29 mouse cellular contexts compared by ENCODE assay signal in genomic region chr6:45345396-45345795, GRCm38 (mm10).
DNase-seq lines count a peak whose midpoint lies in the region; ATAC-seq and TF ChIP-seq lines count a peak whose summit lies in the region.
"Had no signal": no experiment of that assay in that cellular context is flagged by ENCODE, and none has a peak within 500 bp of the region (broad histone marks: within the 10 kb centered on the region; RNA-seq: fewer than 3 reads in every experiment).

No protein-coding gene starts in this region.

- H3K4me2 ChIP-seq in kidney, embryonic 14.5 days (replicated peaks; ENCODE audit: low read depth, low read length) = no peak overlapping the region
- H3K4me2 ChIP-seq in kidney, postnatal 0 days (ENCODE audit: low read length) = no peak overlapping the region
- H3K4me2 ChIP-seq in midbrain, postnatal 0 days (ENCODE audit: low read depth, low read length, poor library complexity, severe bottlenecking) = no peak overlapping the region
- no peak overlapping the region for H3K4me2 ChIP-seq in midbrain, embryonic 11.5 days
- H3K4me2 ChIP-seq: embryonic facial prominence, embryonic 13.5 days; embryonic facial prominence, embryonic 15.5 days; forebrain, embryonic 12.5 days had no signal

- no peaks in the 10 kb centered on the region for H3K36me3 ChIP-seq in kidney, embryonic 14.5 days (ENCODE audit: control insufficient read depth, insufficient read depth, low read length)
- no peaks in the 10 kb centered on the region for H3K36me3 ChIP-seq in kidney, postnatal 0 days (ENCODE audit: insufficient read depth, low read length)
- no peaks in the 10 kb centered on the region for H3K36me3 ChIP-seq in midbrain, postnatal 0 days (ENCODE audit: insufficient read depth, low read length)
- H3K36me3 ChIP-seq in midbrain, embryonic 11.5 days (ENCODE audit: control insufficient read depth, insufficient read depth, low read length) = no peaks in the 10 kb centered on the region
- H3K36me3 ChIP-seq: embryonic facial prominence, embryonic 13.5 days; embryonic facial prominence, embryonic 15.5 days; forebrain, embryonic 10.5 days; forebrain, embryonic 12.5 days; G1E had no signal

- no peak overlapping the region; the same call in 1 of the 2 replicates for H3K27ac ChIP-seq in kidney, embryonic 14.5 days (ENCODE audit: low read depth, low read length)
- H3K27ac ChIP-seq in kidney, postnatal 0 days = no peak overlapping the region
- H3K27ac ChIP-seq in midbrain, postnatal 0 days (ENCODE audit: low read depth, low read length) = no peak overlapping the region
- no peak overlapping the region for H3K27ac ChIP-seq in midbrain, embryonic 11.5 days (ENCODE audit: low read depth, low read length)
- H3K27ac ChIP-seq: embryonic facial prominence, embryonic 13.5 days; embryonic facial prominence, embryonic 15.5 days; forebrain, embryonic 10.5 days; forebrain, embryonic 12.5 days had no signal

- H3K4me1 ChIP-seq in kidney, embryonic 14.5 days (ENCODE audit: control insufficient read depth, insufficient read depth, low read length) = no peaks in the 10 kb centered on the region
- H3K4me1 ChIP-seq in kidney, postnatal 0 days (replicated peaks; ENCODE audit: insufficient read depth, low read length) = no peaks in the 10 kb centered on the region
- no peaks in the 10 kb centered on the region for H3K4me1 ChIP-seq in midbrain, postnatal 0 days (ENCODE audit: insufficient read depth, low read length)
- H3K4me1 ChIP-seq in midbrain, embryonic 11.5 days (ENCODE audit: control insufficient read depth, insufficient read depth, low read length) = no peaks in the 10 kb centered on the region
- H3K4me1 ChIP-seq: embryonic facial prominence, embryonic 13.5 days; embryonic facial prominence, embryonic 15.5 days; forebrain, embryonic 10.5 days; forebrain, embryonic 12.5 days had no signal

- peak; percentile 78; the same call in 1 of the 2 replicates for ATAC-seq in kidney, embryonic 14.5 days (ENCODE audit: low FRiP score, low TSS enrichment)
- ATAC-seq in kidney, postnatal 0 days (replicated peaks; ENCODE audit: low FRiP score, low read depth) = no peak
- ATAC-seq in midbrain, postnatal 0 days (ENCODE audit: low FRiP score) = no peak
- ATAC-seq in midbrain, embryonic 11.5 days (ENCODE audit: low FRiP score) = no peak
- ATAC-seq: activated CD4-positive, CD25-positive, alpha-beta regulatory T cell, adult 4 months; CD4-positive, CD25-positive, alpha-beta regulatory T cell, adult 4 months; forebrain, embryonic 14.5 days; forebrain, embryonic 16.5 days; Patski had no signal

- no peak for DNase-seq in kidney, postnatal 14 days
- peak; percentile 46 for DNase-seq in kidney, postnatal 0 days (ENCODE audit: low spot score)
- no peak for DNase-seq in kidney, postnatal 36 days
- DNase-seq in midbrain, postnatal 0 days (ENCODE audit: low spot score) = peak; percentile 3
- DNase-seq in midbrain, embryonic 11.5 days (ENCODE audit: low spot score, missing footprints) = no peak
- DNase-seq: adrenal gland, adult 8-10 months; adrenal gland, postnatal 14 days; adrenal gland, postnatal 36 days; B cell, adult 2 months; cerebellum, adult 11 months; cerebellum, adult 18-20 months; cerebellum, adult 8-10 months; cerebellum, adult 9-11 months; cerebellum, postnatal 14 days; cerebellum, postnatal 36 days; embryo, embryonic 11 days had no signal

- H3K27me3 ChIP-seq in kidney, embryonic 14.5 days (ENCODE audit: control insufficient read depth, insufficient read depth, low read length) = no peaks in the 10 kb centered on the region
- H3K27me3 ChIP-seq in kidney, postnatal 0 days (ENCODE audit: insufficient read depth, low read length) = no peaks in the 10 kb centered on the region
- no peaks in the 10 kb centered on the region for H3K27me3 ChIP-seq in midbrain, postnatal 0 days (ENCODE audit: insufficient read depth, low read length)
- H3K27me3 ChIP-seq in midbrain, embryonic 11.5 days (ENCODE audit: control insufficient read depth, insufficient read depth, low read length) = no peaks in the 10 kb centered on the region
- H3K27me3 ChIP-seq: CH12.LX; embryonic facial prominence, embryonic 13.5 days; embryonic facial prominence, embryonic 15.5 days; forebrain, embryonic 12.5 days; Patski had no signal

- no peak for TF ChIP-seq CTCF in kidney, postnatal 0 days (IDR thresholded peaks at IDR 0.05; ENCODE audit: low read depth)
- TF ChIP-seq CTCF in midbrain, postnatal 0 days (IDR thresholded peaks at IDR 0.05) = no peak

- no peak overlapping the region for H3K4me3 ChIP-seq in kidney, embryonic 14.5 days (ENCODE audit: low read length)
- H3K4me3 ChIP-seq in kidney, postnatal 0 days (replicated peaks; ENCODE audit: low read depth, low read length) = no peak overlapping the region
- H3K4me3 ChIP-seq in midbrain, postnatal 0 days (ENCODE audit: low read depth, low read length) = no peak overlapping the region
- no peak overlapping the region for H3K4me3 ChIP-seq in midbrain, embryonic 11.5 days (ENCODE audit: low read depth, low read length)
- H3K4me3 ChIP-seq: embryonic facial prominence, embryonic 13.5 days; embryonic facial prominence, embryonic 15.5 days; erythroblast, embryonic 14.5 days; forebrain, embryonic 10.5 days; forebrain, embryonic 12.5 days had no signal

- H3K9ac ChIP-seq in kidney, embryonic 14.5 days (ENCODE audit: low read depth, low read length) = no peak overlapping the region
- no peak overlapping the region for H3K9ac ChIP-seq in kidney, postnatal 0 days (ENCODE audit: low read depth, low read length)
- no peak overlapping the region for H3K9ac ChIP-seq in midbrain, postnatal 0 days (replicated peaks; ENCODE audit: low read length, poor library complexity, severe bottlenecking)
- no peak overlapping the region for H3K9ac ChIP-seq in midbrain, embryonic 11.5 days (ENCODE audit: low read length)
- H3K9ac ChIP-seq: embryonic facial prominence, embryonic 13.5 days; embryonic facial prominence, embryonic 15.5 days; forebrain, embryonic 12.5 days had no signal

- 43% methylated on average over 2 of the region's 2 CpGs for WGBS in kidney, embryonic 14.5 days
- WGBS in kidney, postnatal 0 days = 34% methylated on average over 2 of the region's 2 CpGs
- 44% methylated on average over 2 of the region's 2 CpGs for WGBS in midbrain, postnatal 0 days
- WGBS in midbrain, embryonic 11.5 days = 67% methylated on average over 2 of the region's 2 CpGs

- H3K9me3 ChIP-seq in kidney, embryonic 14.5 days (ENCODE audit: control insufficient read depth, low read length) = no peaks in the 10 kb centered on the region
- H3K9me3 ChIP-seq in kidney, postnatal 0 days (replicated peaks; ENCODE audit: low read length) = no peaks in the 10 kb centered on the region
- H3K9me3 ChIP-seq in midbrain, postnatal 0 days (ENCODE audit: low read length) = no peaks in the 10 kb centered on the region
- no peaks in the 10 kb centered on the region for H3K9me3 ChIP-seq in midbrain, embryonic 11.5 days (ENCODE audit: control insufficient read depth, low read length)
- H3K9me3 ChIP-seq: embryonic facial prominence, embryonic 13.5 days; embryonic facial prominence, embryonic 15.5 days; forebrain, embryonic 10.5 days; forebrain, embryonic 12.5 days; G1E had no signal

Comparison
In these comparisons a context has a peak if more than half of its experiments do, and no peak if none do; other contexts are left out.
1. DNase-seq: peak in kidney, postnatal 0 days (single experiment) and midbrain, postnatal 0 days (single experiment); none in kidney, postnatal 14 days (single experiment), kidney, postnatal 36 days (0 of 2) and midbrain, embryonic 11.5 days (single experiment).